Mouse (Mus musculus): ENCODE results near the gene Macrod2. TPM values are rescaled to one million over a fixed set of nuclear protein-coding genes. Genes with fewer than 3 reads are reported as not detected.

The Macrod2 gene
- polyA plus RNA-seq, 1 experiment from 2014 or later = 45.9 TPM

DNA sequence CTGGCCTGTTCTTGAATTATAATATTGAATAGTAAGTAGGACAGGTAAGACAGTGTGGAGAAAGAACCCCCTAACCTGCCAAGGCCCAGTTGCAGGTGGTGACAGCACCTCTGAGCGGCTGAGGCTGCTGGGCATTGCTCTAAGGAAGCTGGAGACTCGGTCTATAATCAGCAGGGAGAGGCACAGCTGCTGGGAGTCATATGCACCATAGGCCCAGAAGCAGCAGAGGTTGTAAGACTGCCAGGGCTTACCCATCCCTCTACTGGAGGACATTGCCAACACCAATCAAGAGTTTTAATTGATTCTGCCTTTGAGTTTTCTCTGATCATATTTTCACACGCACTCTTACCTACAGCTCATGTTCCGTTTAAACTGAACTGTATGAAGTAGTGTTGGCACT lies 869.5 kb downstream of the Macrod2 start:
- no peaks in the 10 kb centered on the region for H3K36me3 ChIP-seq (ENCODE audit: control insufficient read depth, insufficient read depth, low read length)
- H3K4me3 ChIP-seq (ENCODE audit: low read depth, low read length) = no peak overlapping the region
- no peak overlapping the region for H3K9ac ChIP-seq (ENCODE audit: low read length)
- no peaks in the 10 kb centered on the region for H3K9me3 ChIP-seq (ENCODE audit: control insufficient read depth, low read length)
- no peak overlapping the region for H3K27ac ChIP-seq (ENCODE audit: low read depth, low read length)
- no peaks in the 10 kb centered on the region for H3K4me1 ChIP-seq (ENCODE audit: control insufficient read depth, insufficient read depth, low read length)
- WGBS = 74% methylated on average over 4 of the region's 4 CpGs
- ATAC-seq (ENCODE audit: low FRiP score) (0 out of 2 replicates have a peak, but pooled peaks have one; percentile 35), DNase-seq (ENCODE audit: low spot score, missing footprints) (no peak)
- no peaks in the 10 kb centered on the region for H3K27me3 ChIP-seq (ENCODE audit: control insufficient read depth, insufficient read depth, low read length)
- H3K4me2 ChIP-seq = no peak overlapping the region

- no peak overlapping the region for H3K27ac ChIP-seq (ENCODE audit: low read depth, low read length)
- ATAC-seq (ENCODE audit: low FRiP score) (no peak), DNase-seq (ENCODE audit: low spot score, missing footprints) (no peak)
- H3K4me1 ChIP-seq (ENCODE audit: control insufficient read depth, insufficient read depth, low read length) = no peaks in the 10 kb centered on the region
- H3K4me3 ChIP-seq (ENCODE audit: low read depth, low read length) = no peak overlapping the region
- no peak overlapping the region for H3K4me2 ChIP-seq
- no peak overlapping the region for H3K9ac ChIP-seq (ENCODE audit: low read length)
- no peaks in the 10 kb centered on the region for H3K36me3 ChIP-seq (ENCODE audit: control insufficient read depth, insufficient read depth, low read length)
- no peaks in the 10 kb centered on the region for H3K9me3 ChIP-seq (ENCODE audit: control insufficient read depth, low read length)
- H3K27me3 ChIP-seq (ENCODE audit: control insufficient read depth, insufficient read depth, low read length) = no peaks in the 10 kb centered on the region
These were observed 871.5 kb downstream of the Macrod2 start for GRCm38 (mm10) chr2:141266591-141266990.

GRCm38 (mm10) chr2:141271541-141271940 lies 876.4 kb downstream of the Macrod2 start:
- no peaks in the 10 kb centered on the region for H3K4me1 ChIP-seq (ENCODE audit: control insufficient read depth, insufficient read depth, low read length)
- 73% methylated on average over 4 of the region's 4 CpGs for WGBS
- no peak for DNase-seq (ENCODE audit: low spot score, missing footprints)
- H3K9me3 ChIP-seq (ENCODE audit: control insufficient read depth, low read length) = no peaks in the 10 kb centered on the region
- no peak overlapping the region for H3K9ac ChIP-seq (ENCODE audit: low read length)
- H3K4me3 ChIP-seq (ENCODE audit: low read depth, low read length) = no peak overlapping the region
- H3K27ac ChIP-seq (ENCODE audit: low read depth, low read length) = no peak overlapping the region
- ATAC-seq (ENCODE audit: low FRiP score) = no peak
- H3K4me2 ChIP-seq = no peak overlapping the region
- no peaks in the 10 kb centered on the region for H3K27me3 ChIP-seq (ENCODE audit: control insufficient read depth, insufficient read depth, low read length)
- H3K36me3 ChIP-seq (ENCODE audit: control insufficient read depth, insufficient read depth, low read length) = no peaks in the 10 kb centered on the region

DNA sequence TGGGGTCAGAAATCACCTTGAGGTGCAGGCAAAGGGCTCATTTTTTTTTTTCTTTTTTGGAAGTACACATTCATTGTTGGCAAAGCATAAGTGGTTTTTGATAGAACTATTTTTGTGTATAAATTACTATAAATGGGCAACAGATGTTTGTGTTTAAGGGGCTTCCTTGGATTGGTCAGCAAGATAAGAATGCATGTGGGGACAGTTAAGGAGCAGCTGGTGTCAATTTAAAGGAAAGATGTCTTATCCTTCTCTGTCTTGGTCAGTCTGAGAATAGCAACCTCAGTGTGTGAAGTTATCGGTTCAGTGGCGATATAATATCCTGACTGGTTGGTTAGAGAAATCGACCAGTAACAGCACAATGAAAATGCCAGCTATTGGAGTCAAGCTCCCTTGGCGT lies 877.9 kb downstream of the Macrod2 start:
- no peak overlapping the region for H3K4me3 ChIP-seq (ENCODE audit: low read depth, low read length)
- no peak overlapping the region for H3K27ac ChIP-seq (ENCODE audit: low read depth, low read length)
- no peak for ATAC-seq (ENCODE audit: low FRiP score)
- H3K4me2 ChIP-seq = no peak overlapping the region
- WGBS = 74% methylated on average over 4 of the region's 4 CpGs
- no peak for DNase-seq (ENCODE audit: low spot score, missing footprints)
- H3K4me1 ChIP-seq (ENCODE audit: control insufficient read depth, insufficient read depth, low read length) = no peaks in the 10 kb centered on the region
- H3K9me3 ChIP-seq (ENCODE audit: control insufficient read depth, low read length) = no peaks in the 10 kb centered on the region
- no peaks in the 10 kb centered on the region for H3K36me3 ChIP-seq (ENCODE audit: control insufficient read depth, insufficient read depth, low read length)
- no peak overlapping the region for H3K9ac ChIP-seq (ENCODE audit: low read length)
- H3K27me3 ChIP-seq (ENCODE audit: control insufficient read depth, insufficient read depth, low read length) = no peaks in the 10 kb centered on the region

DNA sequence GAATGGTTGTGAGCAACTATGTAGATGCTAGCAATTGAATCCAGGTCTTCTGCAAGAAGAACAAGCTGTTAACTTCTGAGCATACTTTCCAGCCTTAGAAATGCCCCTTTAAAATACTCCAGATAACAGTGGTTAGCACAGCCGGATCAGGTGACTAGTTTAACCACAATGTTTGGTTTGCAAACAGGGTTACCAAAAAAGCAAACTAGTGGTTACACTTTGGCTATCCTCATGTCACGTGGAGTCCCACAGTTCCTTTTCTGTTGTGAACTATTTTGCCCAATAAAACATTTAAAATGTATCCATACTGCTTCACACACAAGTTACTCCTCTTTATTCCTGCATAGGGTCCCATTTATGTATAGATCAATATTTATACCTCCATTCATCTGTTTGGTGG lies 879.2 kb downstream of the Macrod2 start:
- no peak for ATAC-seq (ENCODE audit: low FRiP score)

DNA sequence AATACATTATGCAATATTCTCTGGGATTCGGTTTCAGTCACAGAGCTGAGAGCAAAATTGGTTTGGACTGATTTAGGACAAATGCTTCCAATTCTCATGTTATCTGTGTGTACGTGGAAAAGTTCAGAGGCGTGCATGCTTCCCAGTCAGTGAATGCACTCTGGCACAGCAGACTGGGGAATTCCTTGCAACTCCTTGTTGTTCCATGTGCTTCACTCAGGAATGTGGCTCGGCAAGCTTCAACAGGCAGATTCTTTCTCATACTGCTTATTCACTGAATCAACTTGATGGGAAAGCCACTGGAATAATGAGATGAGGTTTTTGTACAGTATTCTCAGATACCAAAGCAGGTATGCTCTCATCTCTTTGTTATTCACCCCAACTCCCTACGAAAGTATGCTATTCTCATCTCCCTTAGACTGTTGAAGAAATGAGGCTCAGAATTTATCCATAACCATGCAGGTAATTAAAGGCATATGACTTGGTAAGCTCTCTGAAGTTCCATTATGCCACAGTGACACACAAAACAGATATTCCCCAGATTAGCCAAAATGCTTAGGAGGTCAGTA lies 884.1 kb downstream of the Macrod2 start:
- Histone ChIP-seq H3K9me3 (ENCODE audit: control insufficient read depth, low read length) (no peaks in the 10 kb centered on the region), H3K9ac (ENCODE audit: low read length) (no peak overlapping the region), H3K4me2 (no peak overlapping the region), H3K36me3 (ENCODE audit: control insufficient read depth, insufficient read depth, low read length) (no peaks in the 10 kb centered on the region), H3K27ac (ENCODE audit: low read depth, low read length) (no peak overlapping the region), H3K4me1 (ENCODE audit: control insufficient read depth, insufficient read depth, low read length) (no peaks in the 10 kb centered on the region), H3K27me3 (ENCODE audit: control insufficient read depth, insufficient read depth, low read length) (no peaks in the 10 kb centered on the region), H3K4me3 (ENCODE audit: low read depth, low read length) (no peak overlapping the region)
- DNase-seq (ENCODE audit: low spot score, missing footprints) (no peak), ATAC-seq (ENCODE audit: low FRiP score) (no peak)
- 73% methylated on average over 5 of the region's 5 CpGs for WGBS

More for the DNA sequence above, 879.2 kb downstream of the Macrod2 start:
- Histone ChIP-seq H3K4me1 (ENCODE audit: control insufficient read depth, insufficient read depth, low read length) (no peaks in the 10 kb centered on the region), H3K4me2 (no peak overlapping the region), H3K27me3 (ENCODE audit: control insufficient read depth, insufficient read depth, low read length) (no peaks in the 10 kb centered on the region), H3K9ac (ENCODE audit: low read length) (no peak overlapping the region), H3K9me3 (ENCODE audit: control insufficient read depth, low read length) (no peaks in the 10 kb centered on the region), H3K4me3 (ENCODE audit: low read depth, low read length) (no peak overlapping the region), H3K36me3 (ENCODE audit: control insufficient read depth, insufficient read depth, low read length) (no peaks in the 10 kb centered on the region), H3K27ac (ENCODE audit: low read depth, low read length) (no peak overlapping the region)
- DNase-seq (ENCODE audit: low spot score, missing footprints) = no peak
- 89% methylated on average over 2 of the region's 2 CpGs for whole genome bisulfite sequencing

DNA sequence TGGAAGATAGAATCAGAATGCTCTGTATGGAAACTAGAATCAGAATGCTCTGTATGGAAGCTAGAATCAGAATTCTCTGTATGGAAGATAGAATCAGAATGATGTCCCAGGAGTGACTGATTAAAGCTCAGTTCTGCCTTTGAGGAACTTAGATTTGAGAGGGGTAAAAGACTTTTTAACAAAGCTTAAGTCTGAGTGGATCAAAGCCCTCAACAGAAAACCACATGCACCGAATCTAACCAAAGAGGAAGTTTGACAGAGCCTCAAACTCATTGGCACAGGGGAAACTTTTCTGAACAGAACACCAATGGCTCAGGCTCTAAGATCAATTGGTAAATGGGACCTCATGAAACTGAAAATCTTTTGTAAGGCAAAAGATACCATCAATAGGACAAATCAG lies 885.7 kb downstream of the Macrod2 start:
- 76% methylated on average over 1 of the region's 1 CpGs for WGBS
- no peak overlapping the region for H3K4me3 ChIP-seq (ENCODE audit: low read depth, low read length)

GRCm38 (mm10) chr2:141286110-141286747 lies 891.1 kb downstream of the Macrod2 start:
- ATAC-seq (ENCODE audit: low FRiP score) = no peak
- Histone ChIP-seq H3K27me3 (ENCODE audit: control insufficient read depth, insufficient read depth, low read length) (no peaks in the 10 kb centered on the region), H3K9me3 (ENCODE audit: control insufficient read depth, low read length) (no peaks in the 10 kb centered on the region), H3K4me2 (no peak overlapping the region), H3K36me3 (ENCODE audit: control insufficient read depth, insufficient read depth, low read length) (no peaks in the 10 kb centered on the region), H3K4me1 (ENCODE audit: control insufficient read depth, insufficient read depth, low read length) (no peaks in the 10 kb centered on the region), H3K9ac (ENCODE audit: low read length) (no peak overlapping the region), H3K4me3 (ENCODE audit: low read depth, low read length) (no peak overlapping the region), H3K27ac (ENCODE audit: low read depth, low read length) (no peak overlapping the region)
- no peak for DNase-seq (ENCODE audit: low spot score, missing footprints)
- WGBS = 80% methylated on average over 7 of the region's 7 CpGs

More for the DNA sequence above, 885.7 kb downstream of the Macrod2 start:
- Histone ChIP-seq H3K9me3 (ENCODE audit: control insufficient read depth, low read length) (no peaks in the 10 kb centered on the region), H3K9ac (ENCODE audit: low read length) (no peak overlapping the region), H3K4me2 (no peak overlapping the region), H3K4me1 (ENCODE audit: control insufficient read depth, insufficient read depth, low read length) (no peaks in the 10 kb centered on the region), H3K27ac (ENCODE audit: low read depth, low read length) (no peak overlapping the region), H3K36me3 (ENCODE audit: control insufficient read depth, insufficient read depth, low read length) (no peaks in the 10 kb centered on the region), H3K27me3 (ENCODE audit: control insufficient read depth, insufficient read depth, low read length) (no peaks in the 10 kb centered on the region)
- ATAC-seq (ENCODE audit: low FRiP score) (no peak), DNase-seq (ENCODE audit: low spot score, missing footprints) (no peak)

DNA sequence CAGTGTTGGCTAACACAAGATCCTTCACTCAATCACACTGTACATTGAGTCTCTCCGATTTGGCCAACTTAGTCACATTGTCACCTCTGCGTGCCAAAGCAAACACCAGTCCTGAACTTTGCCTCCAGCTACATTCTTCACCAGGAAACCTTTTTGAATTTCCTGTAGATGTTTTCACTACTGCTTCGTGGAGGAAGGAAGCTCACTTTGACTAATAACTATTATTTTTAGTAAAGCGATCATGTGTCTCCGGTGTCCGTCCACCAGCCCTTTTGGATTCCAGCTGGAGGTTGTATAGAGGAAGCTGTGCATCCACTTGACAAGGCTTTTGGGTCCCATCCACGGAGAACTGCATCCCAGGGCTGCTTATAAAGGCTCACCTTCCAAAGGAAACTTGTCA lies 893.4 kb downstream of the Macrod2 start:
- Histone ChIP-seq H3K36me3 (ENCODE audit: control insufficient read depth, insufficient read depth, low read length) (no peaks in the 10 kb centered on the region), H3K4me1 (ENCODE audit: control insufficient read depth, insufficient read depth, low read length) (no peaks in the 10 kb centered on the region), H3K4me2 (no peak overlapping the region), H3K9ac (ENCODE audit: low read length) (no peak overlapping the region), H3K9me3 (ENCODE audit: control insufficient read depth, low read length) (no peaks in the 10 kb centered on the region), H3K4me3 (ENCODE audit: low read depth, low read length) (no peak overlapping the region), H3K27me3 (ENCODE audit: control insufficient read depth, insufficient read depth, low read length) (no peaks in the 10 kb centered on the region), H3K27ac (ENCODE audit: low read depth, low read length) (no peak overlapping the region)
- ATAC-seq (ENCODE audit: low FRiP score) (no peak), DNase-seq (ENCODE audit: low spot score, missing footprints) (no peak)
- 76% methylated on average over 7 of the region's 7 CpGs for WGBS
